Mouse (Mus musculus) midbrain, postnatal 0 days (tissue): Measurements from ENCODE around the gene Prkacb. TPM values are rescaled to one million over a fixed set of nuclear protein-coding genes. Genes with fewer than 3 reads are reported as not detected.

Experiments
- ATAC-seq: fragments of 200-750 bp; cut with Nextera tagmentation; 2 replicates; pipeline ENCODE4 v1.8.0; 2017; ENCODE audit warnings: moderate number of reproducible peaks, mild to moderate bottlenecking, moderate TSS enrichment, moderate library complexity; ENCODE audit not compliant: low FRiP score
- DNase-seq: peaks from one replicate; pipeline ENCODE4 v3.0.0-alpha.2; 2015; ENCODE audit warnings: low spot score
- H3K27ac ChIP-seq: fragments of 300-500 bp; sonication (generic); 2 replicates; pipeline ENCODE4 v1.5.1; 2014; ENCODE audit warnings: low read depth, mild to moderate bottlenecking, low read length, mixed read lengths
- H3K27me3 ChIP-seq: fragments of 300-500 bp; sonication (generic); 2 replicates; pipeline ENCODE4 v1.6.1; 2014; ENCODE audit warnings: low read length, control low read depth, mixed read lengths; ENCODE audit not compliant: insufficient read depth
- H3K36me3 ChIP-seq: fragments of 300-500 bp; sonication (generic); 2 replicates; pipeline ENCODE4 v1.6.1; 2014; ENCODE audit warnings: low read length, control low read depth, mixed read lengths; ENCODE audit not compliant: insufficient read depth
- H3K4me1 ChIP-seq: fragments of 300-500 bp; sonication (generic); 2 replicates; pipeline ENCODE4 v1.6.1; 2014; ENCODE audit warnings: mild to moderate bottlenecking, control low read depth, antibody characterized with exemption, low read length, mixed read lengths; ENCODE audit not compliant: insufficient read depth
- H3K4me2 ChIP-seq: fragments of 300-500 bp; sonication (generic); 2 replicates; pipeline ENCODE4 v1.6.1; 2014; ENCODE audit warnings: low read depth, mild to moderate bottlenecking, low read length, mixed read lengths; ENCODE audit not compliant: poor library complexity, severe bottlenecking
- H3K4me3 ChIP-seq: fragments of 300-500 bp; sonication (generic); 2 replicates; pipeline ENCODE4 v1.5.1; 2014; ENCODE audit warnings: low read depth, mild to moderate bottlenecking, low read length, moderate library complexity
- H3K9ac ChIP-seq: fragments of 300-500 bp; sonication (generic); replicated peaks from 2 replicates; pipeline ENCODE4 v1.6.1; 2014; ENCODE audit warnings: mild to moderate bottlenecking, low read length, moderate library complexity, mixed read lengths; ENCODE audit not compliant: poor library complexity, severe bottlenecking
- H3K9me3 ChIP-seq: fragments of 300-500 bp; sonication (generic); 2 replicates; pipeline ENCODE4 v1.6.1; 2016; ENCODE audit warnings: low read length, control low read depth
- CTCF ChIP-seq: IDR thresholded peaks from 2 replicates; pipeline ENCODE4 v1.5.1; 2016; ENCODE audit warnings: antibody characterized with exemption, mild to moderate bottlenecking
- WGBS: fragments of 180-500 bp; shearing (Covaris S2); extraction: QIAGEN DNeasy Blood & Tissue Kit; methylation state at CpG from one replicate; pipeline ENCODE4 v1.1.7; 2014; 5-methylcytosine and 5-hydroxymethylcytosine counted together
- polyA plus RNA-seq: library from polyadenylated mRNA; unstranded; fragments of >200 nt; fragmentation: Nextera tagmentation; extraction: Ambion mirVana; gene quantifications from 2 replicates; pipeline ENCODE4 v1.2.1, GENCODE M21; 2015
- total RNA-seq: library from RNA; depleted of rRNA; stranded (reverse); fragments of >200 nt; gene quantifications from 2 replicates; pipeline ENCODE4 v1.2.3, GENCODE M21; 2014

The Prkacb gene
- total and polyA plus RNA-seq, 2 experiments from 2014 or later, result 221 to 311 TPM

GRCm38 (mm10) chr3:146849360-146849759, 36.6 kb upstream of the Prkacb start:
- no peak for DNase-seq
- ATAC-seq, result no peak
- H3K4me2 ChIP-seq, result no peak overlapping the region
- H3K36me3 ChIP-seq, result no peaks in the 10 kb centered on the region
- H3K27me3 ChIP-seq, result no peaks in the 10 kb centered on the region
- no peaks in the 10 kb centered on the region; the same call in 1 of the 2 replicates for H3K4me1 ChIP-seq
- H3K9ac ChIP-seq, result no peak overlapping the region
- no peak overlapping the region for H3K27ac ChIP-seq
- no peak for TF ChIP-seq CTCF
- 89% methylated on average over 7 of the region's 7 CpGs for WGBS
- H3K4me3 ChIP-seq, result no peak overlapping the region
- no peaks in the 10 kb centered on the region for H3K9me3 ChIP-seq

GRCm38 (mm10) chr3:146848112-146848511, 35.3 kb upstream of the Prkacb start:
- Histone ChIP-seq H3K36me3 (no peaks in the 10 kb centered on the region), H3K4me3 (no peak overlapping the region), H3K27ac (no peak overlapping the region), H3K9me3 (no peaks in the 10 kb centered on the region), H3K4me2 (no peak overlapping the region), H3K4me1 (no peaks in the 10 kb centered on the region), H3K27me3 (no peaks in the 10 kb centered on the region), H3K9ac (no peak overlapping the region)
- DNase-seq (no peak), ATAC-seq (no peak)
- 90% methylated on average over 8 of the region's 8 CpGs for WGBS
- TF ChIP-seq CTCF, result no peak

GRCm38 (mm10) chr3:146846237-146846636, 33.4 kb upstream of the Prkacb start:
- DNase-seq (no peak), ATAC-seq (no peak)
- Histone ChIP-seq H3K4me3 (no peak overlapping the region), H3K27ac (no peak overlapping the region), H3K9me3 (no peaks in the 10 kb centered on the region), H3K27me3 (no peaks in the 10 kb centered on the region), H3K36me3 (no peaks in the 10 kb centered on the region), H3K4me1 (no peaks in the 10 kb centered on the region), H3K4me2 (no peak overlapping the region), H3K9ac (no peak overlapping the region)
- 90% methylated on average over 5 of the region's 5 CpGs for WGBS
- no peak for TF ChIP-seq CTCF

GRCm38 (mm10) chr3:146843470-146843869, 30.7 kb upstream of the Prkacb start:
- DNase-seq (no peak), ATAC-seq (no peak)
- Histone ChIP-seq H3K9me3 (no peaks in the 10 kb centered on the region), H3K9ac (no peak overlapping the region), H3K4me2 (no peak overlapping the region), H3K27me3 (no peaks in the 10 kb centered on the region), H3K27ac (no peak overlapping the region), H3K36me3 (no peaks in the 10 kb centered on the region), H3K4me3 (no peak overlapping the region), H3K4me1 (no peaks in the 10 kb centered on the region)
- 73% methylated on average over 6 of the region's 6 CpGs for WGBS
- no peak for TF ChIP-seq CTCF

GRCm38 (mm10) chr3:146842766-146843165, 30.0 kb upstream of the Prkacb start:
- H3K27ac ChIP-seq, result no peak overlapping the region
- no peaks in the 10 kb centered on the region for H3K36me3 ChIP-seq
- H3K4me1 ChIP-seq, result no peaks in the 10 kb centered on the region
- TF ChIP-seq CTCF, result no peak
- ATAC-seq, result no peak
- no peak overlapping the region for H3K4me2 ChIP-seq
- no peaks in the 10 kb centered on the region for H3K9me3 ChIP-seq
- H3K27me3 ChIP-seq, result no peaks in the 10 kb centered on the region
- H3K9ac ChIP-seq, result no peak overlapping the region
- no peak overlapping the region for H3K4me3 ChIP-seq
- WGBS, result 70% methylated on average over 3 of the region's 3 CpGs
- DNase-seq, result no peak

- 82% methylated on average over 4 of the region's 4 CpGs for WGBS
- H3K4me3 ChIP-seq, result no peak overlapping the region
- H3K4me1 ChIP-seq, result no peaks in the 10 kb centered on the region
- no peak for DNase-seq
- no peak overlapping the region for H3K9ac ChIP-seq
- no peak overlapping the region for H3K27ac ChIP-seq
- no peak overlapping the region for H3K4me2 ChIP-seq
- no peaks in the 10 kb centered on the region for H3K36me3 ChIP-seq
- no peaks in the 10 kb centered on the region for H3K27me3 ChIP-seq
- no peak for TF ChIP-seq CTCF
- H3K9me3 ChIP-seq, result no peaks in the 10 kb centered on the region
- ATAC-seq, result no peak
These were observed 7.9 kb upstream of the Prkacb start for GRCm38 (mm10) chr3:146820718-146821117.
